Mouse (Mus musculus) brain, embryonic 14.5 days (tissue): ENCODE measurements around the gene 2310030G06Rik.

ENCODE experiments used
- CTCF ChIP-seq: fragments of 200-500 bp; IDR thresholded peaks from 2 replicates; pipeline ENCODE4 v1.5.1; 2012; ENCODE audit warnings: inconsistent platforms, mild to moderate bottlenecking, moderate library complexity, borderline replicate concordance; ENCODE audit not compliant: insufficient read depth, insufficient read length; ENCODE audit errors: extremely low read depth
- POLR2A ChIP-seq: fragments of 200-500 bp; IDR thresholded peaks from 2 replicates; pipeline ENCODE4 v1.6.1; 2012; ENCODE audit warnings: mild to moderate bottlenecking, inconsistent platforms, borderline replicate concordance; ENCODE audit not compliant: poor library complexity, insufficient read depth, insufficient read length, severe bottlenecking; ENCODE audit errors: extremely low read depth

DNA sequence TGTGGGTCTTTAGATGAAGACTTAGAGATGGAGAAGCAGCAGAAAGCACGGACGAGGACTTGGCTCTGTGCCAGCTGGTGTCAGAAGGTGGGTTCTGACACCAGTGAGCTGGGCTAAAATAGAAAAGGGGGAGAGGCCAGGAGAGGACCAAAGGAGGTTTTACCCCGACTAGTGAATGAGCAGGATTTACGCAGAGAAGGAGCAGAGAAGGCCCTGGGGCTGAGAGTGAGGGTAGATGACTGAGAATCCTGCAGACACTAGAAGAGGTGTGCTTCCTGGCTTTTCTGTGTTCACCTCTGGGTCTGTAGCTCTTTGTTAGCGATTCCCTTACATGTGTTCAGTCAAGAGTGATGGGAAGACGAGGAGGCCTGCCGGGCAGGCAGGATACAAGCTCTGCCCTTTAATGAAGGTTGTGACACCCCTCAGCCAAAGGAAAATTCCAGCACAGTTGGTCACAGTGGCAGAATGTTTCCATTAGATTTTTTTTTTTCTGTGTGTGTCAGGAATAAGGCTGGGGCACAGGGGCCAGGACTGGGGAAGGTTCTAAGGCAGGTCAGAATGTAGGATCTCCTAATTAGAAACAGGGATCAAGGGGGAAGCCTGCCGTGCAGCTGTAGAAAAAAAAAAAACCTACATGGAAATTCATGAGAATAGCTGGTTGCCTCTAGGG, 20.3 kb downstream of the 2310030G06Rik start:
- TF ChIP-seq CTCF (no peak), POLR2A (no peak)
